ENCODE assay signal across 9 mouse cellular contexts in genomic region chr11:4661324-4661723, GRCm38 (mm10). TPM values are rescaled to one million over a fixed set of nuclear protein-coding genes. Genes with fewer than 3 reads are reported as not detected.
DNase-seq lines count a peak whose midpoint lies in the region; ATAC-seq lines count a peak whose summit lies in the region.
"Had no signal": no experiment of that assay in that cellular context is flagged by ENCODE, and none has a peak within 500 bp of the region (broad histone marks: within the 10 kb centered on the region; RNA-seq: fewer than 3 reads in every experiment).

No protein-coding gene starts in this region.

- H3K27ac ChIP-seq in liver, embryonic 11.5 days (ENCODE audit: low read depth, low read length), result no peak overlapping the region; the same call in 1 of the 2 replicates

- DNase-seq in heart, adult 9 months (ENCODE audit: low spot score in 2 of 2), result peak; percentile 25 to 27
- no peak for DNase-seq in heart, postnatal 10 days
- DNase-seq in 3T3-L1 (ENCODE audit: low read depth, low spot score), result peak; percentile 87
- peak; percentile 29 for DNase-seq in R1 (ENCODE audit: low read depth, low spot score)
- no peak for DNase-seq in liver, embryonic 11.5 days (ENCODE audit: low spot score)
- no peak for DNase-seq in cerebellum, adult 9-11 months
- no peak for DNase-seq in retina, postnatal 1 day
- no peak for DNase-seq in left cerebral cortex, adult 8-10 months (ENCODE audit: low spot score in 2 of 2)

- intact Hi-C loops in heart, postnatal 10 days (cut with DNase I), result no loop called here

- 0 out of 2 replicates have a peak overlapping the region, but pooled peaks have one; percentile 4 for H3K4me2 ChIP-seq in liver, embryonic 11.5 days

- peaks cover 16% of the 10 kb centered on the region for H3K4me1 ChIP-seq in liver, embryonic 11.5 days (replicated peaks; ENCODE audit: control insufficient read depth, insufficient read depth, low read length)

- 72% methylated on average over 4 of the region's 4 CpGs for WGBS in liver, embryonic 11.5 days

- peak; percentile 82 for ATAC-seq in liver, embryonic 11.5 days (replicated peaks; ENCODE audit: low FRiP score)

- no peaks in the 10 kb centered on the region for H3K27me3 ChIP-seq in liver, embryonic 11.5 days (replicated peaks; ENCODE audit: control insufficient read depth, insufficient read depth, low read length)

- no peaks in the 10 kb centered on the region for H3K9me3 ChIP-seq in liver, embryonic 11.5 days (ENCODE audit: control insufficient read depth, low read length)

- H3K4me3 ChIP-seq in liver, embryonic 11.5 days (ENCODE audit: low read depth, low read length), result no peak overlapping the region

- peaks cover 13% of the 10 kb centered on the region; the same call in 1 of the 2 replicates for H3K36me3 ChIP-seq in liver, embryonic 11.5 days (ENCODE audit: control insufficient read depth, insufficient read depth, low read length)

- H3K9ac ChIP-seq in liver, embryonic 11.5 days (ENCODE audit: low read depth, low read length), result no peak overlapping the region

RNA-seq across cellular contexts. Expression of gene Ascc2, which starts 23.8 kb away (rescaled TPM):
- 10 to 100 TPM; 15.2 to 16.4 TPM for total RNA-seq in heart, postnatal 10 days (2021)
- 41.4 and 43.0 TPM in 2 replicates for polyA plus RNA-seq in liver, embryonic 11.5 days (2014; fragmentation: Nextera tagmentation; extraction: Ambion mirVana)
- total RNA-seq in left cerebral cortex, adult 8-10 months (2022), result 10 to 100 TPM; 16.3 to 20.8 (median 18.2) TPM

RNA-seq across cellular contexts. Expression of gene Gm11032, which starts 41.5 kb away (rescaled TPM):
- total RNA-seq in heart, postnatal 10 days (2021), result not detected
- polyA plus RNA-seq in liver, embryonic 11.5 days (2014; fragmentation: Nextera tagmentation; extraction: Ambion mirVana), result not detected in 2 replicates
- not detected for total RNA-seq in left cerebral cortex, adult 8-10 months (2022)
- total RNA-seq: layer of hippocampus, adult 18-20 months had no signal

RNA-seq across cellular contexts. Expression of gene Uqcr10, which starts 42.8 kb away (rescaled TPM):
- 1,000 to 10,000 TPM; 1,345 to 1,457 TPM for total RNA-seq in heart, postnatal 10 days (2021)
- 823 and 891 TPM in 2 replicates for polyA plus RNA-seq in liver, embryonic 11.5 days (2014; fragmentation: Nextera tagmentation; extraction: Ambion mirVana)
- total RNA-seq in left cerebral cortex, adult 8-10 months (2022), result 100 to 1,000 TPM; 312 to 352 (median 336) TPM

RNA-seq across cellular contexts. Expression of gene Zmat5, which starts 43.2 kb away (rescaled TPM):
- total RNA-seq in heart, postnatal 10 days (2021), result 10 to 100 TPM; 23.8 to 23.9 TPM
- polyA plus RNA-seq in liver, embryonic 11.5 days (2014; fragmentation: Nextera tagmentation; extraction: Ambion mirVana), result 45.1 and 54.6 TPM in 2 replicates
- 10 to 100 TPM; 22.7 to 38.8 (median 27.7) TPM for total RNA-seq in left cerebral cortex, adult 8-10 months (2022)

Comparison
In these comparisons a context has a peak if more than half of its experiments do, and no peak if none do; other contexts are left out.
1. DNase-seq: peak in heart, adult 9 months (2 of 2), 3T3-L1 (single experiment) and R1 (single experiment); none in heart, postnatal 10 days (0 of 2), liver, embryonic 11.5 days (single experiment), cerebellum, adult 9-11 months (single experiment), retina, postnatal 1 day (single experiment) and left cerebral cortex, adult 8-10 months (0 of 2).